Mouse (Mus musculus) R1 (cell line): ENCODE data around the gene Ctnnb1.

Source experiments
- DNase-seq: peaks from one replicate; pipeline ENCODE4 v3.0.0-alpha.2; 2018; ENCODE audit warnings: low read depth, low spot score

Ctnnb1 gene

DNA sequence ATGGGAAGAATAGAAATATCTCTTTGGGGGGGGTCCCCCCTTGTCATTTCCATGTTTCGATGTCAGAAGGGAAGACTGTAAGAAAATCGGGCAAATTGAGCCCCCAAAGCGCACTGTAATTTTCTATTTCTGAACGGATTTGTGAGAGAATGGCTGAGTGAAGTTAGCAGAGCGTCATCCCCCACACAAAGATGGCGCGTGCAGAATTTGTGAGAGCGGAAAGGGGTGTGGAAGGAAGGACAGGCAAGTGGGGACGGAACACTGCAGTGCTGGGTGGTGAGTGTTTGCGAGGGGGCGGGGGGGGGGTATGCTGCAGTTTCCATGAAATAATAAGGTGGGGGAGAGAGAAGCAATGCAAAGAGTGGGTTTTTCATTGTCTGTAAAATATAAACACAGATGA, at the start of gene Ctnnb1:
TSS of gene Ctnnb1 (plus strand) at position 136 of the 400 bp plus-strand sequence.
- DNase-seq: no peak

DNA sequence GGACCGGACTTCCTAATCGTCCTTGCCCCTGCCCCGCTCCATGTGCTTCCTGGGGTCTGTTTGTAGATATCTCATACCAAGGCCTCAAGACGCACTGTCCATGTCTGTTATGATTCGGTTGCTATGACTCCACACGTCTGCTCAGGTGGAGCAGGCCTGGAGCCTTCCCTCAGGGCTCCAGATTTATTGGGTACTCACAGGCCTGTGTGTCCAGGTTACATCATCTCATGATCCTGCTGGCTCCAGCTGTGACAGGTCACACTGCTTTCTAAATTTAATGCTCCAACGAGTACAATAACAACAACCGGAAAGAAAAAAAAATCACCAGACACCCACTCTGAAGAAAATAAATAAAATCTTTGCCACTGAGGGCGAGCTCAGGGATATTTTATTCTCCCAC, 48.7 kb upstream of the Ctnnb1 start:
- no peak for DNase-seq

DNA sequence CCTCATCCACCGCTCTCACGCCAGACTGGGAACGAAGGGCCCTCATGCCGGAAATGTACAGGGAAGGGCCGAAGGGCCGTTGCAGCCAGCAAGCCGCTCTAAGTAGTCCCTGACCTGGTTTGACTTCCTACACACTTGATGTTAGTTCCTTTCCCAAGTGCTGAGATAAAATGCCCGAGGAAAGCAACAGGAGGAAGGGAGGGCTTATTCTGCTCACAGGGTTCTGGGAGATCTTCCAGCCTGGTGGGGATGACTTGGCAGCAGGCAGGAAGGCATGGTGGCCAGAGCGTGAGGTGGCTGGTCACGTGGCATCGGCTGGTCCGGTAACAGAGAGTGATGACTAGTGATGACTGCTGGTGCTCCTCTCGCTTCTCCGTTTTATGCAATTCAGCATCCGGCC, 47.9 kb upstream of the Ctnnb1 start:
- no peak for DNase-seq

DNA sequence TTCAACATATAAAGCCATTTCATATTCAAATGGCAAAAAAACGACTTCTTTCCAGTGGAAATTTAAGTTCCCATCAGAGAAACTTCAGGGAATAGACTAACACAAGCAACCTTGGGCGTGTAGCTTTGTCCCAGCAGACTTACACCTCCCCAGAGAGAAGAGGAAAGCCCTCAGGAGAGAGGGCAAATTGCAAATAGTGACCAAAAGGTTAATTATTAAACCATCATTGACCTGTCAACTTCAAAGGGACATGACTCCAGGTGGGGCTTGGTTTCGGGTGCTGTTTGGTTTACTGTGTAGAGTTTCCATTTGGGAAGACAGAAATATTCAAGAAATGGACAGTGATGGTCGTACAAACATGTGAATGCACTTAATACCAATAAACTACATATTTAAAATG, 47.2 kb upstream of the Ctnnb1 start:
- DNase-seq: no peak

DNA sequence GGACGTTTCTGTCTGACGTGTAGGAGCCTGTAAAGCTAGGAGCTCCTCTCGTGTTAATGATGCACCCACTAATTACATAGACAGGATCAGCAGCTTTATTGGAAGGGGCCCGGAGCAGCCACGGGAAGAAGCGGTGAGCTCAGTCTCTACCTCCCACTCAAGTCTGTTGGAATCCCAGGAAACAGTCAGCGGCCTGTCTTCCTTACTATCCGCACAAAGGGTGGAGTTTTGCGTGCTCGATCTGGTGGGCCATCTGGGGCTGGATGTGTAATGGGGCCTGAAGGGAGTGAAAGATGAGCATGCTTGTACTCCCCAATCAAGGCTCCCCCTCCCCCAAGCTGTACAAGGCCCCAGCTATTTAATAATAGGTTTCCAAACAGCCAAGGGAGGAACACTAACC, 44.3 kb upstream of the Ctnnb1 start:
- DNase-seq: no peak

DNA sequence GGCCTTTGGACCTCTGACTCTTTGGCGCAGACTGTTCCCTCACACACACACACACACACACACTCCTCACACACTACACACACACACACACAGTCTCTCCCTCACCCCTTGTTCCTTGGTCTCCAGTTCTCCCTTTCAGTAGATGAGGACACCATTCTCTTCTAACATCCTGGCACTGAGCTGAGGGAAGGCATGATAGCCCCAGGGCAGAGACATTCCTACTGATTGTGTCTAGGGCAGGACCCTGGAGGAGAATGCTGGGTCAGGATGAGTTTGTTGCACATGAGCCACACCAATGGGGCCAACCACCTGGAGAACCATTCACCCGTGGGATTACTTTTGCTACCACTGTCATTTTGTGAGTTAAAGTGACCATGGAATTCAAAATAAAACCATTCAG, 41.4 kb upstream of the Ctnnb1 start:
- DNase-seq: no peak

DNA sequence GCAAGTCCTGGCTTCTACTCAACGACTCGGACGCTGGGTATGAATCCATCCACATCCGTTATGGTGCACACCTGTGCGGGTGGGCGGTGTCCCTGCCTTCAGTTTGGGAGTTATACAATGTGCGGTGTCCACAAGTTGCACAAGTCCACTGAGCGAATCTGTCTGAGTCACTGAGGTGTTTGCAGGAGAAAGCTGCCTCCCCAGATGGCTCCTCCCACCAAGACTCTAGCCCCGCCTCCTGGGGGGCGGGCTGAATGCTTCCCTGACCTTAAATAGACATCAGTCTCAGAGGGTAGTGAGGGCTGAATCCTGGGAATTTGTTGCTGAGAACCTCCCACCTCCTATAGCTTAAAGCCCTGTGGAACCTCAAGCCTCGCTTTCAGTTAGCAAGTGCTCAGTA, 35.6 kb upstream of the Ctnnb1 start:
- DNase-seq: peak; percentile 89

DNA sequence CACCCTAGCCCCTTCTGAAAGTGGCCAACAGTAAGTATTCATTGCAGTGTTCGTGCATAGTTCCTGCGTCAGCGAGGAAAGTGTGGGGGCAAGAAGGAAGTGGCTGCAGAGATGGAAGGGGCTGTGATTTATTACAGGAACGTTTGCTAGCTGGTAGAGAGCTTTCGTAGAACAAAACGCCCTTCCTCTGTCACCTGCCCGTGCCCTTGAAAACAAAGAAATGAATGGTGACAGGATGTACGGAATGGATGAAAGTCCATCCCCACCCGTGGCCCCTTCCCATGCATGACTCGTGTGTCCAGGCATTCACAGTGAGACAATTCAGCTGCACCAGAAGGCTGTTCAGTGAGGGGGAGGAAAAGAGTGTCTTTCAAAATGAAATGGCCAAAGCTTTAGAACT, 35.0 kb upstream of the Ctnnb1 start:
- no peak for DNase-seq

DNA sequence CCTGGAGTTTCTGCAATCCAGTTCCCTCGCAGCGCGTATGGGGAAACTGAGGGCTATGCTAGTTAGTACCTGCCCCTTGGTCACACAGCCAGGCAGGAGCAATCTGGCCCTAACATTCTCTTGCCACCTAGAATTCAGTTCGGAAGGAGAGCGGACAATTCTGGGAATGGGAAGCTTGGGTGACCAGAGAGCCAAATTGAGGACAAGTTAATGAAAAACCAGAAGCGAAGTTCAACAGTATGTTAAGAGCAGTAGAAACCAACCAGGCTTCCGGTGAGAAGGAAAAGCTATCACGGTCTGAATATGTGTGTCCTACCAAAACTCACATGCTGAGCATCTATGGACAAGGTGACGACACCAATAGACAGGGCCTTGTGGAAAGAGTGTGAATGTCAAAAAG, 34.6 kb upstream of the Ctnnb1 start:
- DNase-seq: no peak

DNA sequence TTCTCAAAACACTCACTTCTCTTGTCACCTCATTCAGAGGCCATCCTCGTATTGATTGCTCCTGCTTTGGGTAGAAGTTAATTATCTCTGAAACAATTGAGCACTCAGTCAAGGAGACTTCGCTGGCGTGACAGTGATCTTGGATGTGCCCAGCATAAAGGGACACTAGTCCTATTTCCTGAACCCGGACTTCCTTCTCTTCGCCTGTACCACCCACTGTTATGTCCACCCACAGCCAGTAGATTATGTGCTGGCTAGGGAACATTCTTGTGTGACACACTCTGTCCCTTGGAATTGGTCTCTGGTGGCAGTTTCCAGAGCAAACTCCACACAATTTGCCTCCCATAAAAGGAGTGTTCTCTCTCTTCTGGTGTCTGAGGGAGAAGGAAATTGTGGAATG, 32.5 kb upstream of the Ctnnb1 start:
- no peak for DNase-seq

DNA sequence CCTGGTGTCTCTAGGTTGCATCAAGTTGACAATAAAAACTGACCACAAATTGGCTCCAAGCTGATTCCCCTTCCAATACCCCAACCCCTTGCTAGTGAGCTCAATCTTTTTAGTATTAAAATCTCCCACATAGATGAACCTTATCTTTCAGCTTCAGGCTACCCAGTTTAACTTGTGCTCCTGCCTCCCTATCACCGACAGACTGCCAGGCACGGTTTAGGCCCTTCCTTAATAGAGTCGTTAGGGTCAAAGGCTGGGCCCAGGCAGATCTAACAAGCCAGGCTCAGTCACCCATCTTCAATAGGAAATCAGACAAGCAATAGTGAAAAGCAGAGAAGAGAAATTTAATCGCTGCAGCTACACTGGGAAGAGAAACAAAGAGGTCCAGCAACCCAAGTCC, 31.7 kb upstream of the Ctnnb1 start:
- no peak for DNase-seq

DNA sequence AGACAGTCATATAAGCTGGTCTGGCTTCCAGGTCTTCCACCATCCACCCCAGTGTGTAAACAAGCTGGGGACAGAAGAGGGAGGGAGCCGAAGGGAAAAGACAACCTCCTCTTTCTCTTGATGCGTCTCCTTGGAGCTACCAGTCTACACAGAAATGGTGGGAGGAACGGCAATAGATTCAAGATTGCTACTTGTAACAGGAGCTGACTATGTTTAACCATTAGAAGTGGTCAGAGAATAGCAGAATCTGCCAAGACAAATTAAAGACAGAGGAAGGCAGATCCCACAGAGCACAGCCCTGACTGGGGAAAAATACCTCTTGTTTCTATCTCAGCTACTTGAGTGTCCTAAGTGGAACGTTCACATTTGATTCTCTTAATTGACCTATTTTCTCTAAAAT, 29.2 kb upstream of the Ctnnb1 start:
- no peak for DNase-seq

DNA sequence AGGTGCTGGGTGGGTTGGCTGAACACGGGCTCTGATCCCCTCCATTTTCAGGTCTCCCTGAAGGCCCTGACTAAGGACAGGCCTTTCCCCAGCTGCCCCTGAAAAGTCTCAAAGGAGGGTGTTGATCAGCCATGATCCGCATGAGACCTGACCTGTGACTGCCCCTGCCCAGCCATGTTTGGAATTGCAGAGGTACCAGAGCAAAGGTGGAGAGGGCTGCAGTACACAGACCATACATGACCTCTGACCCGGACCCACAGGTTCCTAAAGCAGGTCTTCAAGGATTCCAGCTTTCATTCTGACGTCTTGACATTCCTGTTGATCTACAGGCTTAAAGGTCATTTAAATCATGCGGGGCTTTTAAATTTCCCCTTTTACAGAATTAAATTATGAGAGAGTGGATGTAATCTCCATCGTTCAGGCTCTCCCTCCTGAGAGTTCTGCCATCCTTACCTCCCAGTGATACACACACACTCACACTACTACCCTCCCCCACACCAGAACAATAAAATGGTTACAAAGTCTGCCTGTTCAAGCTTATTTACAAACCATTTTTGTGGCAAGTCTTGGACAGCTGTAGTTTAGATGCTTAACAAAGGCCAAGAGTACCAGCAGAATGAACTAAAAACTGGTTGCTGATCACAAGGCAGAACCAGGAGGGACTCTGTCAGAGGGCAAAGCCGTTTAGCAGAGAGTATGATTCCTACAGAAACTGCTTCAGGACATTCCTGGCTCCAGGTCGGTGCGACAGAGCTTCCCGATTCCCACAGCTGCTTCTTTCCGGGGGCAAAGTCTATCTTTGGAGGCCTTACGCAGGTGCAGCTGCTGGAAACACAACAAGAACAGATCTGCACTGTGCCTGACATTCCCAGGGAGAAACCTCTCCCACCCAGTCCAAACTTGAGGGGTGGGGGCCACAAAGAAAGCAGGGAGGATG, 28.4 kb upstream of the Ctnnb1 start:
- DNase-seq: no peak

DNA sequence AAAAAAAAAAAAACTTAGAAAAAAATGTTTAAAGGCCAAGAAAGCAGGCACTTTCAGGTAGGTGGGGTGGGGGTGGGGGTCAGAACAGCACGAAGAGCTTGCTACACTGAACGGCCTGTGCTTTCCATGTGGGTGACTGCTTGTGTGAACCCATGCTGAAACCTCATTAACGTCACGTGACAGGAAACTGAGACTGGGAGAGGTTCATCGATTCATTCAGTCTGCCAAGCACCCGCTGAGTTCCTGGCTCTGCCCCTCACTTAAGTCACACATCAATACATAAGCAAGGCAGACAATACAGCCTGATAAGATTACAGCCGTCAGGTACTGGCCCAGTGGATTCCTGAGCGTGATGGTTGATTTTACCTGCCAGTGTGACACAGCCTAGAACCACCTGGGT, 26.5 kb upstream of the Ctnnb1 start:
- DNase-seq: peak; percentile 71

DNA sequence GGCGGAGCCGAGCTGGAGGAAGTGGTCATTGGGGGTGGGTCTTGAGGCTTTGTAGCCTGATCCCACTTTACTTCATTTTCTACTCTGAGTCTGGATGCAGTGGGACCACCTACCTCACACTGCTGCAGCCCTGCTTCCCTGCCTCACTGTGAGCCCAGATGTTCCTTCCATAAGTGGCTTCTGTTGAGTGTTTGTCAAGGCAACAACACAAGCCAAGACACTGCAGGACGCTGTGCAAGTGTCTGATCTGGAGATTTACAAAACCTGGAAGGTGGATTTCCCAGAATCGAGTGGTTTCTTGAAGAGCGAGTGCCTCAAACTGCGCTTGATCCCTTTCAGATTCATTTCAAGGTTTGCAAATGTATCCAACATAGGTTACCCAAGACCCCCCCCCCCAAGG, 20.6 kb upstream of the Ctnnb1 start:
- peak; percentile 62 for DNase-seq

DNA sequence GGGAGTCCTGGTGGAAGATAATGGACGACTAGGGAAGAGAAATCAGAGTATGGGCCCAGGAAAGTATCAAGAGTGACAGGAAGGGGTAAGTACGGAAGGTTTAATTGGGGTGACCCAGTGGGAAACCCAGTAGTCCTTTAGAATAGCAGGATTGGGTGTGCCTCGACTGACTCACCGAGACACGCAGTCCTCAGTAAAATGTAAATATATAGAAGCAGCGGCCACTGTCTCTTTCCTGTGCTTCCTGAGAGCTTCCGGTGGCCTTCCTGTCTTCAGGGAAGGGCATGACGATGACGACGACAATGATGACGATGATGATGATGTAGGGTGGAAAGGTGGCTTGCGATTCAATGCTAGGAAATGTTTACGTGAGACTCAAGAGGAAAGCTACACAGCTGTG, 15.9 kb upstream of the Ctnnb1 start:
- no peak for DNase-seq

DNA sequence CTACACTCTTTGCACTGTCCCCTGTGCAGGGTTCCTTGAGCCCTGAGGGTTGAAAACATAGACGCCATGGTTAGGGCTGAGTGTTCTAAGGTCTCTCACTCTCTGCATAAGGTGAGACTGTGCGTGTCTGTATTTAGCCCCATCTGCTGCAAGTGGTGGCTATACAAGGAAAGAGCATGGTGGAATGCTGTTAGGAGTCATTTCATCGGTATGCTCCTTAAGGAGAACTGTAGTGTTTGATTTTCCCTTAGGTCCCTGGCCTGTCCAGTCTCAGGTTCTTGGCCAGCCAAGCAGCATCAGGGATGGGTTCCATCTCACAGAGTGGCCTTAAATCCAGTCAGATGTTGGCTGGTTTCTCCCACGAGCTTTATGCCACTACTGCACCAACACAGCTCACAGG, 14.6 kb upstream of the Ctnnb1 start:
- no peak for DNase-seq

DNA sequence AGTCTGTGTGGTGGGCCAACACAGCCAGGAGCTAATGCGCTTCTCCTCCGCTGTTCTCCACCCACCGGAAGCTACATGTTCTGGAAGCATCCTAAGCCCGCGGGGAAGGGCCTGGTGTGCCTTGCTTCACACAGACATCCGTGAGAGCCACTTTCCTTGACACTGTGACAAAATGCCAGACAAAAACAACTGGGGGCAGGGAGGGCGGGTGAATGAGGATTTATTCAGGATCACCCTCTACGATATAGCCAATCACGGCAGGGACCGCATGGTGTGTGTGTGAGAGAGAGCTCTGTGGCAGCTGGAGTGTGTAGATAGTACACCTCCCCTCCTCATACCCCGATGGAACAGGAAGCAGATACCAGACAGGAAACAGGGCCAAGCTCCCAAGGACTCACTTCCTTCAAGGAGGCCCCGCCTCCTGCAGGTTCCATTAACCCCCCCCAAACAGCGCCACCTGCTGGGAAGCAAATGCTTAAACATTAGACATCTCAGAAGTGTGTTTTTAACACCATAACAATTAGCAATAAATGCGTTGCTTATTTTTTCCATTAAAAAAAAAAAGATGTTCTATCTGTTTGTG, 14.0 kb upstream of the Ctnnb1 start:
- peak; percentile 94 for DNase-seq

DNA sequence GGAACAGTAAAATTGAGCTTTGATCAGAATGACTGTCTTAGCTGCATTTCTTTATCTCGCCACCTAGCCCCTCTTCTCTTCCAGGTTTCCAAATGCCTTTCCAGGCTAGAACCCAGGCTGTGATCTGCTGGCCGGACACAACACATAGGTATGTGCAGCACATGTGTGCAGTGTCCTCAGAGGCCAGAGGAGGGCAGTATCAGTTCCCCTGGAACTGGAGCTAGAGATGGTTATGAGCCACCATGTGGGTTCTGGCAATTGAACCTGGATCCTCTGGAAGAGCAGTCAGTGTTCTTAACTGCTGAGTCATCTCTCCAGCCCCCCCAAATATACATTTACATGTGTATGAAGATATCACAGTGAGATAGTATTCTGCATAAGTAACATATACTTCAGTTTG, 11.4 kb upstream of the Ctnnb1 start:
- peak; percentile 83 for DNase-seq

DNA sequence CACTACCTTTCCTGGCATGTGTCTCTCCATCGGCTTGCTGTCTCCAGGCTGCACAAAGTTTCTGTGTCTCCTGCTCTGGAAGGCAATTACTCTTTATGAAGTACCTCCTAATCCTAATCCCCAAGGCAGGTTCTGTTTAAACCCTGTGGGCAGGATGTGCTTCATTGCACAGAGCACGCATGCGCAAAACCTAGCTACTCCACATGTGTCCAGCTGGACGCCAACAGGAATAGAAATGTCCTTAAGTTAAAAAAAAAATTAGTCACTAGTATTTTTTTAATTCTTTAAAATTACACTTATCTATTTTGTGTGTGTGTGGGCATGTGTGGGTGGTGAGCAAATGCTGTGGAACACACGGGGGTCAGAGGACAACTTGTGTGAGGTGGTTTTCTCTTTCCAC, 10.8 kb upstream of the Ctnnb1 start:
- DNase-seq: no peak

DNA sequence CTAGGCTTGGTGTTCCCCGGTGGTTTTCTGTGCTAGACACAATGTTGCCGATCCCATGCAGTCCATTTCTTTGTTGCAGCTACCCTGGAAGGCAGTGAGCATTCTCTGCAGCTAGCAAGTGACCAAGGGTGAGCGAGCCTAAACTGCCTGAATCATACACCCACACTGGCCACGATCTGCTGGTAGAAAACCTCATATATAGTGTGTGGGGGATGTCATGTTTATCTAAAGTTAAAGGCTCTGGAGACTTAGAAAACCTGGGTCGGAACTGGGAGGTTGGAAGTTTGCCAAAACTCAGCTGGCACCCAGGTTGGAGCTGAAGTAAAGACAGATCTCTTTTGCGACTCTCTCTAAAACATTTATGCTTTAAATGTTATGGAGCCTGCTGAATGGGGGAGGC, 10.4 kb upstream of the Ctnnb1 start:
- DNase-seq: peak; percentile 59

DNA sequence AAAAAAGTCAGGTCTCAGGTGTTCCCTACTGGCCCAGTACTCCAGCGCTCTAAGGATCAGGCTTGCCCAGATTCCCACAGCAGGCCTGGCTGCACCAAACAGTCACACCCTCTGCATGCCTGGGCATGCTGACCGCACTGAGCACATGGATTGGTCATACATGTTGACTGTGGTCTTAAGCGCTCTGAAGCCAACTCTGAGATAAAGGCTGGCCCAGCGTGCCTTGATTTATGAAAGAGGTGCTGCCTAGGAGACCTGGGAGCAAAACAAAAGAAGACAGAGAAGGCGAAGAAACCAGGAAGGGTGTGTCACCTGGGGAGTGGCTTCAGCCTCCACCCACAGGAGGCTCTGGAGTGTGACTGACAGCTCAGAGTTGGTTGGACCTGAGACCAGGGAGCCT, 9.9 kb upstream of the Ctnnb1 start:
- DNase-seq: peak; percentile 97

DNA sequence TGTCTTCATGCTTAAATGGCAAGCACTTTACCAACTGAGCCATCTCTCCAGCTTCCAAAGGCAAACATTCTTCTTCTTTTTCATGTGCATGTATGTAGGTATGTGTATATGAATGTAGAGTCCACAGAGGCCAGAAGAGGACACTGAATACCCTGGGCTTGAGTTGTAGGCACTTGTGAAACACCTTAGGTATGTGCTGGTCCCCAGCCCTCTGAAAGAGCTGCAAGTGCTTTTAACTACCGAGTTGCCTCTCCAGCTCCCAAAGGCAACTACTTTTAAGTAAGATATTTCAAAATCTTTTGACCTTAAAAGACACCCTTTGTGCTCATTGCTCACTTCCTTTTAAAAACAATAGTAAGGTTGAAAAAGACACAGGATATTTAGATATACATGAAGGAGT, 2.9 kb upstream of the Ctnnb1 start:
- no peak for DNase-seq
